In genomic region chr16:24120836-24121235, GRCm38 (mm10) we compare ENCODE assay signal across 14 mouse cellular contexts.
A peak's percentile ranks its signal among the peaks of the same experiment; 100 is the strongest.
DNase-seq lines count a peak whose midpoint lies in the region; ATAC-seq lines count a peak whose summit lies in the region.
"Had no signal": no experiment of that assay in that cellular context is flagged by ENCODE, and none has a peak within 500 bp of the region (broad histone marks: within the 10 kb centered on the region; RNA-seq: fewer than 3 reads in every experiment).

No protein-coding gene starts in this region.

- no peaks in the 10 kb centered on the region for H3K27me3 ChIP-seq in lung, embryonic 15.5 days
- no peaks in the 10 kb centered on the region for H3K27me3 ChIP-seq in forebrain, embryonic 15.5 days
- H3K27me3 ChIP-seq: heart, embryonic 13.5 days; neural tube, embryonic 13.5 days had no signal

- H3K4me3 ChIP-seq in lung, embryonic 15.5 days = no peak overlapping the region
- no peak overlapping the region for H3K4me3 ChIP-seq in forebrain, embryonic 15.5 days
- H3K4me3 ChIP-seq: heart, embryonic 13.5 days; neural tube, embryonic 13.5 days had no signal

- 39% methylated on average over 6 of the region's 6 CpGs for WGBS in lung, embryonic 15.5 days
- 53% methylated on average over 6 of the region's 6 CpGs for WGBS in forebrain, embryonic 15.5 days

- no peak overlapping the region for H3K4me2 ChIP-seq in lung, embryonic 15.5 days
- no peak overlapping the region for H3K4me2 ChIP-seq in forebrain, embryonic 15.5 days (replicated peaks)
- H3K4me2 ChIP-seq: heart, embryonic 13.5 days; neural tube, embryonic 13.5 days had no signal

- ATAC-seq in lung, embryonic 15.5 days (ENCODE audit: borderline replicate concordance, extremely low read depth, low FRiP score, low TSS enrichment) = peak; percentile 52; the same call in 1 of the 2 replicates
- no peak for ATAC-seq in forebrain, embryonic 15.5 days (replicated peaks)
- no peak for ATAC-seq in CD4-positive, CD25-positive, alpha-beta regulatory T cell, adult 4 months

- no peaks in the 10 kb centered on the region for H3K4me1 ChIP-seq in lung, embryonic 15.5 days
- H3K4me1 ChIP-seq in forebrain, embryonic 15.5 days = no peaks in the 10 kb centered on the region
- H3K4me1 ChIP-seq: heart, embryonic 13.5 days; neural tube, embryonic 13.5 days had no signal

- H3K27ac ChIP-seq in lung, embryonic 15.5 days = no peak overlapping the region
- H3K27ac ChIP-seq in forebrain, embryonic 15.5 days (replicated peaks) = no peak overlapping the region
- H3K27ac ChIP-seq: heart, embryonic 13.5 days; macrophage; neural tube, embryonic 13.5 days had no signal

- peak; percentile 19 to 57 for DNase-seq in heart, adult 9 months (ENCODE audit: low spot score in 2 of 2)
- no peak for DNase-seq in heart, adult 8-10 months (ENCODE audit: low spot score)
- peak; percentile 32 for DNase-seq in adrenal gland, postnatal 25 days
- DNase-seq in retina, postnatal 1 day = peak; percentile 16
- DNase-seq in right cerebral cortex, postnatal 14 days = no peak
- DNase-seq: embryo, embryonic 11 days; kidney, adult 18-20 months; thymus, postnatal 25 days had no signal

- H3K9ac ChIP-seq in lung, embryonic 15.5 days = no peak overlapping the region
- no peak overlapping the region for H3K9ac ChIP-seq in forebrain, embryonic 15.5 days (replicated peaks)
- H3K9ac ChIP-seq: heart, embryonic 13.5 days; neural tube, embryonic 13.5 days had no signal

- H3K36me3 ChIP-seq in lung, embryonic 15.5 days = no peaks in the 10 kb centered on the region
- H3K36me3 ChIP-seq in forebrain, embryonic 15.5 days = no peaks in the 10 kb centered on the region
- H3K36me3 ChIP-seq: heart, embryonic 13.5 days; neural tube, embryonic 13.5 days had no signal

- H3K9me3 ChIP-seq in lung, embryonic 15.5 days = no peaks in the 10 kb centered on the region
- H3K9me3 ChIP-seq in forebrain, embryonic 15.5 days = no peaks in the 10 kb centered on the region
- H3K9me3 ChIP-seq: heart, embryonic 13.5 days; neural tube, embryonic 13.5 days had no signal

Comparison
In these comparisons a context has a peak if more than half of its experiments do, and no peak if none do; other contexts are left out.
1. DNase-seq: peak in heart, adult 9 months (2 of 2), adrenal gland, postnatal 25 days (single experiment) and retina, postnatal 1 day (single experiment); none in heart, adult 8-10 months (single experiment) and right cerebral cortex, postnatal 14 days (single experiment).